In the genomic region with DNA sequence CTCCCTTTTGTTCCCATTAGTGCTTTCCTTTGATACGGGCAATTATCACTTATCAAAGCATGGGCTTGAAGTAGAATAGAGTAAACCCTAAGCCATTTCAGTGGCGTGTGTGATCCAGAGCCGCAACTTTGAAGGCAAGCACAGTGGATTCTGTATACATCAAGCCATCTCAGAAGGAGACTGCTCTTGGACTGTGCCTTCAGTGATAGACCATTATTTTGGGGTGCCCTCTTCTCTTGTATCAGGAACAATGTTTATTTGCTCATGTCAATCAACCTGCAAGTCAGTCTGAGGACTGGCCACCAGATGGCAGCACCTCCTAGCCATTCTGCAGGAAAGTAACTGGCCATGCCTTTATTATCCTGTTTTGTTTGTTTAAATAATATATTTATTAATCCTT, we compare ENCODE assay signal across 9 mouse cellular contexts. TPM values are rescaled to one million over a fixed set of nuclear protein-coding genes. Genes with fewer than 3 reads are reported as not detected.
DNase-seq lines count a peak whose midpoint lies in the region; ATAC-seq and TF ChIP-seq lines count a peak whose summit lies in the region.
"Had no signal": no experiment of that assay in that cellular context is flagged by ENCODE, and none has a peak within 500 bp of the region (broad histone marks: within the 10 kb centered on the region; RNA-seq: fewer than 3 reads in every experiment).

No protein-coding gene starts in this region.

- WGBS in intestine, embryonic 14.5 days = 65% methylated on average over 3 of the region's 3 CpGs
- 73% methylated on average over 3 of the region's 3 CpGs for WGBS in liver, adult 2 months
- 93% methylated on average over 3 of the region's 3 CpGs for WGBS in thymus, adult 2 months

- H3K27ac ChIP-seq in intestine, embryonic 14.5 days (ENCODE audit: low read depth) = no peak overlapping the region
- no peak overlapping the region for H3K27ac ChIP-seq in liver, adult 2 months (replicated peaks; ENCODE audit: insufficient read depth, low read depth, low read length)
- no peak overlapping the region for H3K27ac ChIP-seq in thymus, adult 2 months (ENCODE audit: control insufficient read depth, insufficient read depth, low read length)
- H3K27ac ChIP-seq: limb, embryonic 13.5 days had no signal

- peak; percentile 68 to 84 for DNase-seq in left cerebral cortex, adult 18-20 months (ENCODE audit: low spot score in 2 of 2)
- DNase-seq in left cerebral cortex, adult 11 months (ENCODE audit: low spot score) = no peak
- peak; percentile 87 for DNase-seq in brain, adult 2 months (ENCODE audit: low read depth, low spot score)
- peak; percentile 84 for DNase-seq in intestine, embryonic 14.5 days (ENCODE audit: low spot score)
- DNase-seq in liver, adult 2 months (ENCODE audit: extremely low read depth, low read depth, low spot score) = peak; percentile 53
- DNase-seq in natural killer cell, adult 2 months (ENCODE audit: low spot score in 2 of 2) = peak; percentile 24 to 67
- DNase-seq in thymus, adult 2 months = peak; percentile 56

- no peak for TF ChIP-seq POLR2A in liver, adult 2 months (IDR thresholded peaks at IDR 0.05; ENCODE audit: extremely low read depth, insufficient read depth, low read length)
- no peak for TF ChIP-seq POLR2A in thymus, adult 2 months (IDR thresholded peaks at IDR 0.05; ENCODE audit: control insufficient read depth, extremely low read depth, insufficient read depth, low read length, poor library complexity)

- no peak overlapping the region for H3K9ac ChIP-seq in intestine, embryonic 14.5 days (ENCODE audit: low read length)
- no peak overlapping the region for H3K9ac ChIP-seq in liver, adult 2 months (ENCODE audit: low read depth, low read length)
- H3K9ac ChIP-seq: limb, embryonic 13.5 days had no signal

- TF ChIP-seq CTCF in liver, adult 2 months (IDR thresholded peaks at IDR 0.05; ENCODE audit: low read depth, low read length) = peak; percentile 73
- no peak for TF ChIP-seq CTCF in thymus, adult 2 months (IDR thresholded peaks at IDR 0.05; ENCODE audit: borderline replicate concordance, control insufficient read depth, extremely low read depth, insufficient read depth, low read length, poor library complexity)

- no peaks in the 10 kb centered on the region for H3K9me3 ChIP-seq in intestine, embryonic 14.5 days (ENCODE audit: control insufficient read depth, low read length)
- H3K9me3 ChIP-seq: limb, embryonic 13.5 days had no signal

- ATAC-seq in erythroid progenitor cell, adult 5-6 weeks (replicated peaks; ENCODE audit: low FRiP score, poor library complexity, severe bottlenecking) = peak; percentile 75
- ATAC-seq in intestine, embryonic 14.5 days (replicated peaks; ENCODE audit: low FRiP score, low TSS enrichment, low read depth) = no peak

- H3K4me1 ChIP-seq in intestine, embryonic 14.5 days (replicated peaks; ENCODE audit: control insufficient read depth, insufficient read depth, low read length) = no peaks in the 10 kb centered on the region
- H3K4me1 ChIP-seq in liver, adult 2 months (ENCODE audit: control insufficient read depth, insufficient read depth, low read length) = peaks cover 6% of the 10 kb centered on the region; the same call in 1 of the 2 replicates
- no peaks in the 10 kb centered on the region for H3K4me1 ChIP-seq in thymus, adult 2 months (replicated peaks; ENCODE audit: control insufficient read depth, insufficient read depth, low read length)
- H3K4me1 ChIP-seq: limb, embryonic 13.5 days had no signal

- H3K4me3 ChIP-seq in intestine, embryonic 14.5 days (ENCODE audit: low read depth, low read length) = no peak overlapping the region
- H3K4me3 ChIP-seq in liver, adult 2 months (ENCODE audit: insufficient read depth, low read depth, low read length) = no peak overlapping the region
- H3K4me3 ChIP-seq in thymus, adult 2 months (ENCODE audit: control insufficient read depth, insufficient read depth, low read length) = no peak overlapping the region
- H3K4me3 ChIP-seq: limb, embryonic 13.5 days had no signal

- H3K36me3 ChIP-seq in intestine, embryonic 14.5 days (ENCODE audit: control insufficient read depth, insufficient read depth, low read length) = peaks cover 9% of the 10 kb centered on the region; the same call in 1 of the 2 replicates
- peaks cover 28% of the 10 kb centered on the region for H3K36me3 ChIP-seq in liver, adult 2 months (ENCODE audit: control insufficient read depth, insufficient read depth, low read length)
- H3K36me3 ChIP-seq in thymus, adult 2 months (ENCODE audit: control insufficient read depth, insufficient read depth, low read length) = no peaks in the 10 kb centered on the region

- no peaks in the 10 kb centered on the region for H3K79me2 ChIP-seq in liver, adult 2 months (ENCODE audit: control insufficient read depth, insufficient read depth, low read length)

- H3K27me3 ChIP-seq in intestine, embryonic 14.5 days (replicated peaks; ENCODE audit: control insufficient read depth, insufficient read depth, low read length) = no peaks in the 10 kb centered on the region
- no peaks in the 10 kb centered on the region for H3K27me3 ChIP-seq in liver, adult 2 months (ENCODE audit: control insufficient read depth, insufficient read depth, low read length)
- H3K27me3 ChIP-seq in thymus, adult 2 months (ENCODE audit: control insufficient read depth, insufficient read depth, low read length) = no peaks in the 10 kb centered on the region
- H3K27me3 ChIP-seq: limb, embryonic 13.5 days had no signal

- H3K4me2 ChIP-seq in intestine, embryonic 14.5 days (ENCODE audit: low read length) = no peak overlapping the region
- H3K4me2 ChIP-seq: limb, embryonic 13.5 days had no signal

RNA-seq across cellular contexts. Expression of a gene that starts 11.0 kb away (rescaled TPM):
- not detected for total RNA-seq in left cerebral cortex, adult 18-20 months (2021)
- total RNA-seq in erythroid progenitor cell, adult 5-6 weeks (2015; ENCODE audit: low replicate concordance) = not detected in 2 replicates
- not detected in 2 replicates for total RNA-seq in erythroid progenitor cell, adult 5-6 weeks (2017; ENCODE audit: low replicate concordance)
- 0.12 TPM in 1 of 2 replicates, not detected in the other for polyA plus RNA-seq in intestine, embryonic 14.5 days (2014; fragmentation: Nextera tagmentation; extraction: Ambion mirVana)
- total RNA-seq in liver, adult 2 months (2014; rRNA removed) = not detected in 2 replicates
- not detected in 2 replicates for polyA plus RNA-seq in liver, adult 2 months (2012; rRNA removed)
- polyA plus RNA-seq in thymus, adult 2 months (2012; rRNA removed) = not detected in 2 replicates
- polyA plus RNA-seq: limb, embryonic 13.5 days had no signal

RNA-seq across cellular contexts. Expression of a gene that starts 12.3 kb away (rescaled TPM):
- total RNA-seq in left cerebral cortex, adult 18-20 months (2021) = 1 to 10 TPM; 4.0 to 4.3 TPM
- 8.0 and 17.7 TPM in 2 replicates for total RNA-seq in erythroid progenitor cell, adult 5-6 weeks (2015; ENCODE audit: low replicate concordance)
- total RNA-seq in erythroid progenitor cell, adult 5-6 weeks (2017; ENCODE audit: low replicate concordance) = 2.2 TPM in 1 of 2 replicates, not detected in the other
- 34.0 and 38.6 TPM in 2 replicates for polyA plus RNA-seq in intestine, embryonic 14.5 days (2014; fragmentation: Nextera tagmentation; extraction: Ambion mirVana)
- total RNA-seq in liver, adult 2 months (2014; rRNA removed) = 224 and 249 TPM in 2 replicates
- polyA plus RNA-seq in liver, adult 2 months (2012; rRNA removed) = 541 and 671 TPM in 2 replicates
- 5.3 and 7.5 TPM in 2 replicates for polyA plus RNA-seq in thymus, adult 2 months (2012; rRNA removed)

RNA-seq across cellular contexts. Expression of a gene that starts 12.3 kb away (rescaled TPM):
- 10 to 100 TPM; 16.5 to 18.1 TPM for total RNA-seq in left cerebral cortex, adult 18-20 months (2021)
- 8.0 and 11.5 TPM in 2 replicates for total RNA-seq in erythroid progenitor cell, adult 5-6 weeks (2015; ENCODE audit: low replicate concordance)
- 6.4 and 10.3 TPM in 2 replicates for total RNA-seq in erythroid progenitor cell, adult 5-6 weeks (2017; ENCODE audit: low replicate concordance)
- polyA plus RNA-seq in intestine, embryonic 14.5 days (2014; fragmentation: Nextera tagmentation; extraction: Ambion mirVana) = 142 and 151 TPM in 2 replicates
- total RNA-seq in liver, adult 2 months (2014; rRNA removed) = 1,910 and 2,134 TPM in 2 replicates
- polyA plus RNA-seq in liver, adult 2 months (2012; rRNA removed) = 1,816 and 2,115 TPM in 2 replicates
- polyA plus RNA-seq in thymus, adult 2 months (2012; rRNA removed) = 33.2 and 52.1 TPM in 2 replicates

RNA-seq across cellular contexts. Expression of a gene that starts 20.5 kb away (rescaled TPM):
- total RNA-seq in left cerebral cortex, adult 18-20 months (2021) = not detected
- total RNA-seq in erythroid progenitor cell, adult 5-6 weeks (2015; ENCODE audit: low replicate concordance) = 10.5 and 25.6 TPM in 2 replicates
- total RNA-seq in erythroid progenitor cell, adult 5-6 weeks (2017; ENCODE audit: low replicate concordance) = 11.7 and 13.3 TPM in 2 replicates
- 0.91 and 2.1 TPM in 2 replicates for polyA plus RNA-seq in intestine, embryonic 14.5 days (2014; fragmentation: Nextera tagmentation; extraction: Ambion mirVana)
- total RNA-seq in liver, adult 2 months (2014; rRNA removed) = 1.1 and 1.2 TPM in 2 replicates
- polyA plus RNA-seq in liver, adult 2 months (2012; rRNA removed) = 0.57 and 1.0 TPM in 2 replicates
- polyA plus RNA-seq in thymus, adult 2 months (2012; rRNA removed) = 14.2 and 19.1 TPM in 2 replicates

RNA-seq across cellular contexts. Expression of a gene that starts 29.0 kb away (rescaled TPM):
- total RNA-seq in left cerebral cortex, adult 18-20 months (2021) = not detected
- not detected in 2 replicates for total RNA-seq in erythroid progenitor cell, adult 5-6 weeks (2015; ENCODE audit: low replicate concordance)
- total RNA-seq in erythroid progenitor cell, adult 5-6 weeks (2017; ENCODE audit: low replicate concordance) = not detected in 2 replicates
- not detected in 2 replicates for polyA plus RNA-seq in intestine, embryonic 14.5 days (2014; fragmentation: Nextera tagmentation; extraction: Ambion mirVana)
- total RNA-seq in liver, adult 2 months (2014; rRNA removed) = not detected in 2 replicates
- not detected in 2 replicates for polyA plus RNA-seq in liver, adult 2 months (2012; rRNA removed)
- polyA plus RNA-seq in thymus, adult 2 months (2012; rRNA removed) = 0.11 TPM in 1 of 2 replicates, not detected in the other

Comparison
In these comparisons a context has a peak if more than half of its experiments do, and no peak if none do; other contexts are left out.
1. RNA of a gene that starts 12.3 kb away (total RNA-seq): 224 to 249 TPM in liver, adult 2 months; 2.2 to 17.7 TPM in erythroid progenitor cell, adult 5-6 weeks and 4.0 to 4.3 TPM in left cerebral cortex, adult 18-20 months; every median in the first group is over 10 times any median in the second.
2. RNA of a gene that starts 12.3 kb away (total RNA-seq): 1,910 to 2,134 TPM in liver, adult 2 months; 16.5 to 18.1 TPM in left cerebral cortex, adult 18-20 months and 6.4 to 11.5 TPM in erythroid progenitor cell, adult 5-6 weeks; every median in the first group is over 10 times any median in the second.